Mouse (Mus musculus) thymus, adult 2 months (tissue): Measurements from ENCODE around the gene Stat4. TPM values are rescaled to one million over a fixed set of nuclear protein-coding genes. Genes with fewer than 3 reads are reported as not detected.

Experiments used
- DNase-seq: peaks from one replicate; pipeline ENCODE4 v3.0.0; 2021
- H3K27ac ChIP-seq: fragments of 200-500 bp; 2 replicates; pipeline ENCODE4 v1.5.1; 2012; ENCODE audit warnings: low read length, control low read depth; ENCODE audit not compliant: control insufficient read depth, insufficient read depth
- H3K27me3 ChIP-seq: fragments of 200-500 bp; 2 replicates; pipeline ENCODE4 v1.6.1; 2012; ENCODE audit warnings: mild to moderate bottlenecking, low read length, moderate library complexity, mixed read lengths; ENCODE audit not compliant: control insufficient read depth, insufficient read depth
- H3K36me3 ChIP-seq: fragments of 200-500 bp; 2 replicates; pipeline ENCODE4 v1.6.1; 2012; ENCODE audit warnings: mild to moderate bottlenecking, low read length, moderate library complexity; ENCODE audit not compliant: control insufficient read depth, insufficient read depth
- H3K4me1 ChIP-seq: fragments of 200-500 bp; replicated peaks from 2 replicates; pipeline ENCODE4 v1.6.1; 2012; ENCODE audit warnings: low read length; ENCODE audit not compliant: control insufficient read depth, insufficient read depth
- H3K4me3 ChIP-seq: fragments of 200-500 bp; 2 replicates; pipeline ENCODE4 v1.5.1; 2012; ENCODE audit warnings: mild to moderate bottlenecking, low read length, control low read depth, moderate library complexity; ENCODE audit not compliant: control insufficient read depth, insufficient read depth
- CTCF ChIP-seq: fragments of 200-500 bp; IDR thresholded peaks from 2 replicates; pipeline ENCODE4 v1.5.1; 2012; ENCODE audit warnings: mild to moderate bottlenecking, control low read depth, low read length, moderate library complexity, borderline replicate concordance; ENCODE audit not compliant: control insufficient read depth, poor library complexity, insufficient read depth; ENCODE audit errors: extremely low read depth
- POLR2A ChIP-seq: fragments of 200-500 bp; IDR thresholded peaks from 2 replicates; pipeline ENCODE4 v1.6.1; 2012; ENCODE audit warnings: mild to moderate bottlenecking, low read length, control low read depth, moderate library complexity; ENCODE audit not compliant: control insufficient read depth, poor library complexity, insufficient read depth; ENCODE audit errors: extremely low read depth
- WGBS: fragments of 180-500 bp; shearing (Covaris S2); methylation state at CpG from one replicate; pipeline ENCODE4 v1.1.7; 2018; 5-methylcytosine and 5-hydroxymethylcytosine counted together
- polyA plus RNA-seq: library from polyadenylated mRNA; depleted of rRNA; stranded (reverse); fragments of >200 nt; gene quantifications from 2 replicates; pipeline ENCODE4 v1.2.3, GENCODE M21; 2012

Gene Stat4
- polyA plus RNA-seq, 1 experiment = 8.8 TPM

- TF ChIP-seq POLR2A = no peak
- TF ChIP-seq CTCF = no peak
- peaks cover 10% of the 10 kb centered on the region for H3K4me1 ChIP-seq
- peaks cover 38% of the 10 kb centered on the region for H3K36me3 ChIP-seq
- WGBS = 12% methylated on average over 10 of the region's 10 CpGs
- peak; percentile 20 for DNase-seq
- H3K27ac ChIP-seq = peak overlapping the region; percentile 26
- H3K4me3 ChIP-seq = peak overlapping the region; percentile 29
- H3K27me3 ChIP-seq = no peaks in the 10 kb centered on the region
Measured at GRCm38 (mm10) chr1:52120191-52120590, 133.2 kb downstream of the Stat4 start.

GRCm38 (mm10) chr1:52121052-52121451, 134.1 kb downstream of the Stat4 start:
- Histone ChIP-seq H3K4me1 (peaks cover 10% of the 10 kb centered on the region), H3K27ac (no peak overlapping the region), H3K4me3 (no peak overlapping the region), H3K36me3 (peaks cover 47% of the 10 kb centered on the region), H3K27me3 (no peaks in the 10 kb centered on the region)
- TF ChIP-seq CTCF (no peak), POLR2A (no peak)
- WGBS = 94% methylated on average over 3 of the region's 3 CpGs
- DNase-seq = no peak

GRCm38 (mm10) chr1:52124818-52125217, 137.9 kb downstream of the Stat4 start:
- no peak for TF ChIP-seq CTCF
- TF ChIP-seq POLR2A = no peak
- H3K4me3 ChIP-seq = no peak overlapping the region
- WGBS = 87% methylated on average over 3 of the region's 3 CpGs
- H3K36me3 ChIP-seq = peaks cover 77% of the 10 kb centered on the region
- no peak for DNase-seq
- no peak overlapping the region for H3K27ac ChIP-seq
- peaks cover 9% of the 10 kb centered on the region for H3K4me1 ChIP-seq
- no peaks in the 10 kb centered on the region for H3K27me3 ChIP-seq

DNA sequence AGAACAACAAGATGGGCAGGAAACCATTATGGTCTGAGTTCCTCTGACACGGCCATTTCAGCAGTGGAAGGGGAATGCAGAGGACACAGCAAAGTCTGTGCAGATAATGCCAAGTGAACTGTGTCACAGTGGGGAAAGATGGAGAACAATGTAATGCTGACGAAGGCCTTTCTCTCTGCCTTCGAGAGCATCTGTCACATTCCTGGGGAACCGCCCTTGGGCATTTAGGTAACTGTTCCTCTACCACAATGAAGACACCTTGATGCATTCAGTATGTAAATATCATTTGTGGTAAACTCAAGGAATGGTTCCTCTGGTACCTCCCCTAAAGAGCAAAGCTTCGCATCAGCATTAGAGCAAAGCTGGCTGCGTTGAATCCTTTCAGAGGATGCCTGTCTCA, 140.4 kb downstream of the Stat4 start:
- no peak for DNase-seq
- 95% methylated on average over 6 of the region's 6 CpGs for WGBS
- TF ChIP-seq CTCF = no peak
- no peak for TF ChIP-seq POLR2A
- Histone ChIP-seq H3K4me3 (no peak overlapping the region), H3K27ac (no peak overlapping the region), H3K27me3 (no peaks in the 10 kb centered on the region), H3K4me1 (peaks cover 3% of the 10 kb centered on the region; the same call in 1 of the 2 replicates), H3K36me3 (peaks cover 88% of the 10 kb centered on the region)

GRCm38 (mm10) chr1:52129794-52130193, 142.8 kb downstream of the Stat4 start:
- no peak for DNase-seq
- Histone ChIP-seq H3K4me3 (no peak overlapping the region), H3K27me3 (no peaks in the 10 kb centered on the region), H3K4me1 (peaks cover 3% of the 10 kb centered on the region; the same call in 1 of the 2 replicates), H3K36me3 (peaks cover 87% of the 10 kb centered on the region), H3K27ac (no peak overlapping the region)
- 60% methylated on average over 6 of the region's 6 CpGs for WGBS
- TF ChIP-seq POLR2A (no peak), CTCF (no peak)

GRCm38 (mm10) chr1:52131787-52132377, 144.9 kb downstream of the Stat4 start:
- Histone ChIP-seq H3K36me3 (peaks cover 87% of the 10 kb centered on the region), H3K27me3 (no peaks in the 10 kb centered on the region), H3K4me3 (no peak overlapping the region), H3K4me1 (peaks cover 3% of the 10 kb centered on the region; the same call in 1 of the 2 replicates), H3K27ac (no peak overlapping the region)
- WGBS = 94% methylated on average over 11 of the region's 11 CpGs
- DNase-seq = no peak
- no peak for TF ChIP-seq CTCF
- TF ChIP-seq POLR2A = no peak
